Comparison of ENCODE assay signal across 20 mouse cellular contexts in genomic region chr4:103796416-103796815, GRCm38 (mm10).
DNase-seq lines count a peak whose midpoint lies in the region; ATAC-seq and TF ChIP-seq lines count a peak whose summit lies in the region.
"Had no signal": no experiment of that assay in that cellular context is flagged by ENCODE, and none has a peak within 500 bp of the region (broad histone marks: within the 10 kb centered on the region; RNA-seq: fewer than 3 reads in every experiment).

No protein-coding gene starts in this region.

- intact Hi-C loops in left cerebral cortex, postnatal 4 days (cut with DNase I), result no loop called here
- intact Hi-C loops in gastrocnemius, postnatal 36 days (cut with DNase I), result no loop called here

- H3K4me1 ChIP-seq in hindbrain, embryonic 15.5 days (replicated peaks), result peaks cover 6% of the 10 kb centered on the region; the same call in 1 of the 2 replicates
- no peaks in the 10 kb centered on the region for H3K4me1 ChIP-seq in hindbrain, embryonic 11.5 days (replicated peaks; ENCODE audit: control insufficient read depth, insufficient read depth, low read length)
- H3K4me1 ChIP-seq in midbrain, postnatal 0 days (ENCODE audit: insufficient read depth, low read length), result 0 out of 2 replicates have a peak, but pooled peaks cover 10% of the 10 kb centered on the region
- peaks cover 18% of the 10 kb centered on the region for H3K4me1 ChIP-seq in midbrain, embryonic 13.5 days (replicated peaks)
- 0 out of 2 replicates have a peak, but pooled peaks cover 2% of the 10 kb centered on the region for H3K4me1 ChIP-seq in intestine, embryonic 16.5 days (ENCODE audit: control insufficient read depth, insufficient read depth, low read length)
- H3K4me1 ChIP-seq: heart, embryonic 13.5 days had no signal

- DNase-seq in hindbrain, embryonic 11.5 days (ENCODE audit: low spot score), result no peak
- DNase-seq in midbrain, postnatal 0 days (ENCODE audit: low spot score), result peak; percentile 73
- peak; percentile 77 for DNase-seq in left cerebral cortex, postnatal 4 days
- DNase-seq in telencephalon, adult 2 months (ENCODE audit: low read depth, low spot score), result peak; percentile 36
- no peak for DNase-seq in gastrocnemius, postnatal 36 days
- DNase-seq: adrenal gland, postnatal 36 days; cerebellum, postnatal 36 days; heart, postnatal 36 days; lung, embryonic 14.5 days had no signal

- ATAC-seq in hindbrain, embryonic 15.5 days (ENCODE audit: low FRiP score, low read depth), result peak; percentile 68; the same call in 1 of the 2 replicates
- ATAC-seq in hindbrain, embryonic 11.5 days (ENCODE audit: low FRiP score), result no peak
- ATAC-seq in midbrain, postnatal 0 days (ENCODE audit: low FRiP score), result no peak; the same call in 1 of the 2 replicates
- no peak for ATAC-seq in midbrain, embryonic 13.5 days
- ATAC-seq in intestine, embryonic 16.5 days, result no peak
- ATAC-seq: activated CD4-positive, CD25-positive, alpha-beta regulatory T cell, adult 4 months; intestine, embryonic 15.5 days; midbrain, embryonic 16.5 days; Patski had no signal

- H3K27me3 ChIP-seq in hindbrain, embryonic 15.5 days, result no peaks in the 10 kb centered on the region
- H3K27me3 ChIP-seq in hindbrain, embryonic 11.5 days (ENCODE audit: control insufficient read depth, insufficient read depth, low read length), result no peaks in the 10 kb centered on the region
- no peaks in the 10 kb centered on the region for H3K27me3 ChIP-seq in midbrain, postnatal 0 days (ENCODE audit: insufficient read depth, low read length)
- H3K27me3 ChIP-seq in midbrain, embryonic 13.5 days, result no peaks in the 10 kb centered on the region
- no peaks in the 10 kb centered on the region for H3K27me3 ChIP-seq in intestine, embryonic 16.5 days (replicated peaks; ENCODE audit: control insufficient read depth, insufficient read depth, low read length)
- H3K27me3 ChIP-seq: heart, embryonic 13.5 days; intestine, embryonic 15.5 days; kidney, embryonic 15.5 days; Patski had no signal

- no peaks in the 10 kb centered on the region for H3K36me3 ChIP-seq in hindbrain, embryonic 15.5 days
- H3K36me3 ChIP-seq in hindbrain, embryonic 11.5 days (ENCODE audit: control insufficient read depth, insufficient read depth, low read length), result no peaks in the 10 kb centered on the region
- H3K36me3 ChIP-seq in midbrain, postnatal 0 days (ENCODE audit: insufficient read depth, low read length), result no peaks in the 10 kb centered on the region
- H3K36me3 ChIP-seq in midbrain, embryonic 13.5 days, result no peaks in the 10 kb centered on the region
- H3K36me3 ChIP-seq in intestine, embryonic 16.5 days (ENCODE audit: control insufficient read depth, insufficient read depth, low read length), result no peaks in the 10 kb centered on the region
- H3K36me3 ChIP-seq: heart, embryonic 13.5 days; intestine, embryonic 15.5 days; kidney, embryonic 15.5 days; limb, embryonic 10.5 days had no signal

- H3K4me2 ChIP-seq in hindbrain, embryonic 15.5 days, result no peak overlapping the region
- no peak overlapping the region for H3K4me2 ChIP-seq in hindbrain, embryonic 11.5 days (replicated peaks; ENCODE audit: low read depth, low read length)
- no peak overlapping the region for H3K4me2 ChIP-seq in midbrain, postnatal 0 days (ENCODE audit: low read depth, low read length, poor library complexity, severe bottlenecking)
- no peak overlapping the region for H3K4me2 ChIP-seq in midbrain, embryonic 13.5 days (replicated peaks)
- no peak overlapping the region for H3K4me2 ChIP-seq in intestine, embryonic 16.5 days (ENCODE audit: low read depth, low read length)
- H3K4me2 ChIP-seq: heart, embryonic 13.5 days; intestine, embryonic 15.5 days; kidney, embryonic 15.5 days; liver, embryonic 11.5 days; lung, embryonic 14.5 days had no signal

- no peak overlapping the region for H3K9ac ChIP-seq in hindbrain, embryonic 15.5 days
- no peak overlapping the region for H3K9ac ChIP-seq in hindbrain, embryonic 11.5 days (ENCODE audit: low read depth, low read length)
- no peak overlapping the region for H3K9ac ChIP-seq in midbrain, postnatal 0 days (replicated peaks; ENCODE audit: low read length, poor library complexity, severe bottlenecking)
- H3K9ac ChIP-seq in midbrain, embryonic 13.5 days (replicated peaks), result no peak overlapping the region
- H3K9ac ChIP-seq in intestine, embryonic 16.5 days (ENCODE audit: low read depth, low read length), result no peak overlapping the region
- H3K9ac ChIP-seq: heart, embryonic 13.5 days; intestine, embryonic 15.5 days; kidney, embryonic 15.5 days; lung, embryonic 14.5 days had no signal

- no peak overlapping the region for H3K27ac ChIP-seq in hindbrain, embryonic 15.5 days (replicated peaks)
- H3K27ac ChIP-seq in hindbrain, embryonic 11.5 days (ENCODE audit: low read depth, low read length), result no peak overlapping the region
- H3K27ac ChIP-seq in midbrain, postnatal 0 days (ENCODE audit: low read depth, low read length), result no peak overlapping the region
- no peak overlapping the region for H3K27ac ChIP-seq in midbrain, embryonic 13.5 days
- H3K27ac ChIP-seq in intestine, embryonic 16.5 days (ENCODE audit: low read length), result no peak overlapping the region
- H3K27ac ChIP-seq: heart, embryonic 13.5 days; intestine, embryonic 15.5 days; kidney, embryonic 15.5 days; limb, embryonic 10.5 days had no signal

- no peak overlapping the region for H3K4me3 ChIP-seq in hindbrain, embryonic 15.5 days
- no peak overlapping the region for H3K4me3 ChIP-seq in hindbrain, embryonic 11.5 days (ENCODE audit: low read depth, low read length)
- H3K4me3 ChIP-seq in midbrain, postnatal 0 days (ENCODE audit: low read depth, low read length), result no peak overlapping the region
- no peak overlapping the region for H3K4me3 ChIP-seq in midbrain, embryonic 13.5 days (replicated peaks)
- no peak overlapping the region for H3K4me3 ChIP-seq in intestine, embryonic 16.5 days (ENCODE audit: low read length)
- H3K4me3 ChIP-seq: heart, embryonic 13.5 days; intestine, embryonic 15.5 days; kidney, embryonic 15.5 days; limb, embryonic 10.5 days had no signal

- 53% methylated on average over 6 of the region's 6 CpGs for WGBS in hindbrain, embryonic 15.5 days
- 78% methylated on average over 6 of the region's 6 CpGs for WGBS in hindbrain, embryonic 11.5 days
- WGBS in midbrain, postnatal 0 days, result 57% methylated on average over 6 of the region's 6 CpGs
- 72% methylated on average over 6 of the region's 6 CpGs for WGBS in midbrain, embryonic 13.5 days
- WGBS in intestine, embryonic 16.5 days, result 76% methylated on average over 6 of the region's 6 CpGs

- no peak for TF ChIP-seq CTCF in midbrain, postnatal 0 days (IDR thresholded peaks at IDR 0.05)

- H3K9me3 ChIP-seq in hindbrain, embryonic 15.5 days, result no peaks in the 10 kb centered on the region
- no peaks in the 10 kb centered on the region for H3K9me3 ChIP-seq in hindbrain, embryonic 11.5 days (ENCODE audit: control insufficient read depth, low read length)
- no peaks in the 10 kb centered on the region for H3K9me3 ChIP-seq in midbrain, postnatal 0 days (ENCODE audit: low read length)
- no peaks in the 10 kb centered on the region; the same call in 1 of the 2 replicates for H3K9me3 ChIP-seq in midbrain, embryonic 13.5 days
- no peaks in the 10 kb centered on the region for H3K9me3 ChIP-seq in intestine, embryonic 16.5 days (ENCODE audit: control insufficient read depth, low read length)
- H3K9me3 ChIP-seq: heart, embryonic 13.5 days; intestine, embryonic 15.5 days; kidney, embryonic 15.5 days; limb, embryonic 10.5 days had no signal

Comparison
In these comparisons a context has a peak if more than half of its experiments do, and no peak if none do; other contexts are left out.
1. DNase-seq: peak in midbrain, postnatal 0 days (single experiment), left cerebral cortex, postnatal 4 days (single experiment) and telencephalon, adult 2 months (single experiment); none in hindbrain, embryonic 11.5 days (single experiment) and gastrocnemius, postnatal 36 days (0 of 2).